Mouse (Mus musculus) embryonic fibroblast, embryonic 13.5 days (primary cell): ENCODE results near the gene Rdh19.

Source experiments
- CTCF ChIP-seq: IDR thresholded peaks from 2 replicates; pipeline ENCODE4 v1.5.1; 2011; ENCODE audit warnings: mild to moderate bottlenecking, control low read depth, low read length, moderate library complexity, borderline replicate concordance; ENCODE audit not compliant: insufficient read depth
- POLR2A ChIP-seq: IDR thresholded peaks from 2 replicates; pipeline ENCODE4 v1.6.1; 2011; ENCODE audit warnings: low read depth, mild to moderate bottlenecking, control low read depth, low read length, moderate library complexity

DNA sequence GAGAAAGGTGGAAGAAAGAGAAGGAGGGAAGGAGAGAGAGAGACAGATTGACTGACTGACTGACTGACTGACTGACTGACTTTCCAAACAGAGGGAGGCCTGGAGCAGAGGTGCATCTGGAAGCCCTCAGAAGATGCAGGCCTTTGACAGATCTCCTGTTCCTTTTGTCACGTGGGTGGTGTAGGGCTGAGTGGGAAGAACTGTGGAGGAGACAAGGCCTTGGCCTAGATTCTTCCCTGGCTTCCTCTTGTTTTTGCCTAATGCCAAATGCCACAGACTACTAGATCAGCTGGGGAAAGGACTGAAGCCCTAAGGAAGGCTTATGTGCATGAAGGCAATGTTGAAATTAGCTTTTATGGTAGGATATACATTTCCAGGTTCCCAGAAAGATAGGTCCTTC lies 53.4 kb downstream of the Rdh19 start:
- TF ChIP-seq CTCF (no peak), POLR2A (no peak)
